Comparison of ENCODE assay signal across 8 mouse cellular contexts in the genomic region with DNA sequence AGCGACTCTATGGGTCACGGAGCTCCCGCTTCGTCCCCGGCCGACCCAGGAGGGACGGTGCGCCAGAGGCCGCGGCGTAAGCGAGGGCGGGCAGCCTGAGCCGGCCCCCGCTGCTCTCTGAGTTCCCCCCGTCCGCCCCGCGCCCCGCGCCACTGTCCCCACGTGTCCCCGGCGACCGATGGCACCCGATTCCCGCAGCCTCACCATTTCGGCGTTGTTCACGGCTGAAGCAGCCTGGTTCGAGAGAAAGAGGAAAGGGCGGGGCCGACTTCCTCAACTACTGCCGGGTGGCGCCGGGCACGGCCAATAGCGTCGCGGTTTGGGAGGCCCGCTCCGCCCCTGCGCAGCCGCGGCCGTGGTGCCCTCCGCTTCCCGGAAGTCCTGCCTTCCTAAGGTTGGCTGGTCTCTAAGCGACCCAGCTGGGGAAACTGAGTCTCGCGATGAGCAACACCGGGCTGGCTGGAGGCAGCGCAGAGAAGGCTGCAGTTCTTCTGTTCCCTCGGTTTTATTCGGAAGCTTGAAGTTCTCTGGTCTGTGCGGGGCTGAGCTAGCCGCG. TPM values are rescaled to one million over a fixed set of nuclear protein-coding genes. Genes with fewer than 3 reads are reported as not detected.
DNase-seq lines count a peak whose midpoint lies in the region; ATAC-seq and TF ChIP-seq lines count a peak whose summit lies in the region.

A gene (plus strand): TSS at position 469 of the 556 bp plus-strand sequence.

- H3K4me2 ChIP-seq in heart, embryonic 11.5 days, result peak within 1 kb of the TSS; percentile 97
- peak within 1 kb of the TSS; percentile 96 for H3K4me2 ChIP-seq in kidney, embryonic 16.5 days (replicated peaks; ENCODE audit: low read depth, low read length)
- H3K4me2 ChIP-seq in myocyte (ENCODE audit: low read depth), result peak within 1 kb of the TSS; percentile 89

- H3K27me3 ChIP-seq in heart, embryonic 11.5 days (ENCODE audit: control insufficient read depth, insufficient read depth, low read length), result no peaks in the 10 kb centered on the region
- no peaks in the 10 kb centered on the region for H3K27me3 ChIP-seq in kidney, embryonic 16.5 days (ENCODE audit: insufficient read depth, low read length)
- H3K27me3 ChIP-seq in liver, adult 2 months (ENCODE audit: control insufficient read depth, insufficient read depth, low read length), result no peaks in the 10 kb centered on the region
- H3K27me3 ChIP-seq in myocyte (ENCODE audit: control insufficient read depth, insufficient read depth, insufficient read length), result no peaks in the 10 kb centered on the region
- no peaks in the 10 kb centered on the region for H3K27me3 ChIP-seq in splenic B cell, adult 2 months (ENCODE audit: control insufficient read depth, insufficient read depth, low read length, poor library complexity, severe bottlenecking)

- H3ac ChIP-seq in myocyte (ENCODE audit: control insufficient read depth, insufficient read length), result peak within 1 kb of the TSS; percentile 75

- no peak for TF ChIP-seq CTCF in liver, adult 2 months (IDR thresholded peaks at IDR 0.05; ENCODE audit: low read depth, low read length)

- H3K36me3 ChIP-seq in heart, embryonic 11.5 days (ENCODE audit: control insufficient read depth, insufficient read depth, low read length), result peaks cover 24% of the 10 kb centered on the region
- H3K36me3 ChIP-seq in kidney, embryonic 16.5 days (ENCODE audit: insufficient read depth, low read length), result peaks cover 36% of the 10 kb centered on the region
- peaks cover 4% of the 10 kb centered on the region; the same call in 1 of the 2 replicates for H3K36me3 ChIP-seq in liver, adult 2 months (ENCODE audit: control insufficient read depth, insufficient read depth, low read length)
- peaks cover 36% of the 10 kb centered on the region for H3K36me3 ChIP-seq in myocyte (ENCODE audit: control insufficient read depth, insufficient read depth)
- H3K36me3 ChIP-seq in splenic B cell, adult 2 months (ENCODE audit: control insufficient read depth, insufficient read depth, low read length, poor library complexity, severe bottlenecking), result peaks cover 8% of the 10 kb centered on the region; the same call in 1 of the 2 replicates

- TF ChIP-seq POLR2A in liver, adult 2 months (IDR thresholded peaks at IDR 0.05; ENCODE audit: extremely low read depth, insufficient read depth, low read length), result peak; percentile 82
- peak; percentile 91 for TF ChIP-seq POLR2A in myocyte (IDR thresholded peaks at IDR 0.05; ENCODE audit: insufficient read length, low read depth)

- DNase-seq in B cell, adult 2 months, result peak; percentile 92
- DNase-seq in brain, adult 2 months (ENCODE audit: low read depth, low spot score), result peak; percentile 97
- DNase-seq in liver, adult 2 months (ENCODE audit: extremely low read depth, low read depth, low spot score), result peak; percentile 78
- DNase-seq in splenic B cell, adult 2 months (ENCODE audit: low read depth, low spot score), result peak; percentile 93

- H3K9me3 ChIP-seq in heart, embryonic 11.5 days (replicated peaks; ENCODE audit: control insufficient read depth, low read length), result no peaks in the 10 kb centered on the region
- no peaks in the 10 kb centered on the region for H3K9me3 ChIP-seq in kidney, embryonic 16.5 days (ENCODE audit: low read length)

- peaks cover 34% of the 10 kb centered on the region for H3K4me1 ChIP-seq in heart, embryonic 11.5 days (ENCODE audit: control insufficient read depth, insufficient read depth, low read length)
- peaks cover 45% of the 10 kb centered on the region for H3K4me1 ChIP-seq in kidney, embryonic 16.5 days (ENCODE audit: insufficient read depth, low read length)
- peaks cover 19% of the 10 kb centered on the region for H3K4me1 ChIP-seq in liver, adult 2 months (ENCODE audit: control insufficient read depth, insufficient read depth, low read length)

- H3K27ac ChIP-seq in heart, embryonic 11.5 days (ENCODE audit: low read depth, low read length), result peak within 1 kb of the TSS; percentile 89
- H3K27ac ChIP-seq in kidney, embryonic 16.5 days (ENCODE audit: low read length), result peak within 1 kb of the TSS; percentile 90
- H3K27ac ChIP-seq in liver, adult 2 months (replicated peaks; ENCODE audit: insufficient read depth, low read depth, low read length), result peak within 1 kb of the TSS; percentile 72

- H3K4me3 ChIP-seq in heart, embryonic 11.5 days (ENCODE audit: low read depth, low read length), result peak within 1 kb of the TSS; percentile 84
- H3K4me3 ChIP-seq in kidney, embryonic 16.5 days (ENCODE audit: low read length), result peak within 1 kb of the TSS; percentile 90
- peak within 1 kb of the TSS; percentile 77 for H3K4me3 ChIP-seq in liver, adult 2 months (ENCODE audit: insufficient read depth, low read depth, low read length)
- H3K4me3 ChIP-seq in myocyte, result peak within 1 kb of the TSS; percentile 85

- WGBS in heart, embryonic 11.5 days (ENCODE audit: insufficient replicate concordance), result under 1% methylated on average over 58 of the region's 58 CpGs
- WGBS in kidney, embryonic 16.5 days, result under 1% methylated on average over 58 of the region's 58 CpGs
- under 1% methylated on average over 58 of the region's 58 CpGs for WGBS in liver, adult 2 months

- peak; percentile 89 for ATAC-seq in erythroblast, adult 5-6 weeks (replicated peaks; ENCODE audit: low FRiP score, poor library complexity, severe bottlenecking)
- ATAC-seq in heart, embryonic 11.5 days (replicated peaks; ENCODE audit: insufficient number of reproducible peaks, low FRiP score, low TSS enrichment), result peak; percentile 80
- peak; percentile 86 for ATAC-seq in kidney, embryonic 16.5 days (ENCODE audit: low FRiP score, low TSS enrichment)

- peaks cover 5% of the 10 kb centered on the region; the same call in 1 of the 2 replicates for H3K79me2 ChIP-seq in liver, adult 2 months (ENCODE audit: control insufficient read depth, insufficient read depth, low read length)
- H3K79me2 ChIP-seq in myocyte (ENCODE audit: control insufficient read depth, insufficient read depth), result peaks cover 71% of the 10 kb centered on the region

- H3K9ac ChIP-seq in heart, embryonic 11.5 days (ENCODE audit: low read depth, low read length), result peak within 1 kb of the TSS; percentile 93
- peak within 1 kb of the TSS; percentile 93 for H3K9ac ChIP-seq in kidney, embryonic 16.5 days (replicated peaks; ENCODE audit: low read length)
- H3K9ac ChIP-seq in liver, adult 2 months (ENCODE audit: low read depth, low read length), result peak within 1 kb of the TSS; percentile 76

TF ChIP-seq in myocyte, 11 proteins besides CTCF, POLR2A, EP300 and RAD21:
- TF ChIP-seq MYOD1 (IDR thresholded peaks at IDR 0.05; ENCODE audit: control insufficient read depth in 1 of 3, insufficient read length in 2 of 3, low read depth in 2 of 3) (no peak), POLR2AphosphoS2 (IDR thresholded peaks at IDR 0.05; ENCODE audit: insufficient read length, low read depth) (peak; percentile 87), MAX (IDR thresholded peaks at IDR 0.05; ENCODE audit: low read depth) (peak; percentile 2), MYOG (IDR thresholded peaks at IDR 0.05; ENCODE audit: control insufficient read depth in 1 of 3, insufficient read depth in 1 of 3, insufficient read length in 2 of 3, low read depth in 2 of 3) (peak in 1 of 3 experiments; percentile 10), USF1 (IDR thresholded peaks at IDR 0.05; ENCODE audit: low read depth) (no peak)
TF ChIP-seq in myocyte: peak in this region for 3.

RNA-seq across cellular contexts. Expression of the gene that starts here (rescaled TPM):
- total RNA-seq in erythroblast, adult 5-6 weeks (2015; ENCODE audit: low replicate concordance), result 25.6 and 27.8 TPM in 2 replicates
- 13.5 and 14.1 TPM in 2 replicates for total RNA-seq in erythroblast, adult 5-6 weeks (2017; ENCODE audit: low replicate concordance)
- polyA plus RNA-seq in heart, embryonic 11.5 days (2014; fragmentation: Nextera tagmentation; extraction: Ambion mirVana), result 82.9 and 97.0 TPM in 2 replicates
- 114 and 119 TPM in 2 replicates for polyA plus RNA-seq in kidney, embryonic 16.5 days (2015; fragmentation: Nextera tagmentation; extraction: Ambion mirVana)
- total RNA-seq in liver, adult 2 months (2014; rRNA removed), result 41.2 and 45.1 TPM in 2 replicates
- 21.3 and 25.7 TPM in 2 replicates for polyA plus RNA-seq in liver, adult 2 months (2012; rRNA removed)
- polyA plus RNA-seq in myocyte (2012; fragmentation: generic; extraction: Trizol), result 144 TPM

Comparison
In these comparisons a context has a peak if more than half of its experiments do, and no peak if none do; other contexts are left out.
1. Peak in every context shown above with its lines: DNase-seq, ATAC-seq, H3K4me3 ChIP-seq and H3K27ac ChIP-seq.